Mouse (Mus musculus) small intestine, adult 2 months (tissue): ENCODE results near the gene Camta1.

ENCODE experiments used
- CTCF ChIP-seq: fragments of 200-500 bp; IDR thresholded peaks from 2 replicates; pipeline ENCODE4 v1.5.1; 2012; ENCODE audit warnings: low read depth, mild to moderate bottlenecking, control low read depth, inconsistent platforms, low read length, moderate library complexity, mixed read lengths; ENCODE audit not compliant: insufficient replicate concordance, insufficient read length; ENCODE audit errors: extremely low read depth
- POLR2A ChIP-seq: fragments of 200-500 bp; IDR thresholded peaks from 2 replicates; pipeline ENCODE4 v1.6.1; 2012; ENCODE audit warnings: low read depth, mild to moderate bottlenecking, control low read depth, inconsistent platforms, low read length, moderate library complexity

DNA sequence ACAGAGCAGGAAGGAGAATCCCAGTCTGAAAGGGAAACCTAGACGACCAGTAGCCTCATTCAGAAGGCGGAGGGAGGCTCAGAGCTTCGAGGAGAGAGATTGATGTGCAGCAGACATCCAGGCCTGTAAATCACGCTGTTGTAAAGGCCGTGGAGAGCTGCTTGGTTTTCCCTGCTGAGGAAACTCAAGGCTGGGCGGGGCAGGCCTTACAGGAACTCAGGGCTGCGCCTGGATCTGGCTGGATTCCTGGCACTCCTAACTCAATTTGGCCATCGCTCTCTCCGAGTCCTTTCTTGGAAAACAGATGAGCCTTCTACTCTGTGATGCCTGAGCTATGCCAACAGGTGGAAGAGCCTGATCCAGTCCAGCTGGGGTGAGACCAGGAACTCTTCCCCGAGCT, 105.3 kb downstream of the Camta1 start:
- TF ChIP-seq POLR2A (no peak), CTCF (no peak)
